Mouse (Mus musculus) intestine, embryonic 16.5 days (tissue): ENCODE measurements around the gene Mogat2. TPM values are rescaled to one million over a fixed set of nuclear protein-coding genes. Genes with fewer than 3 reads are reported as not detected.

Experiments used
- ATAC-seq: fragments of 200-750 bp; cut with Nextera tagmentation; 2 replicates; pipeline ENCODE4 v1.8.0; 2017; ENCODE audit warnings: moderate TSS enrichment, moderate library complexity
- H3K27ac ChIP-seq: fragments of 300-500 bp; sonication (generic); 2 replicates; pipeline ENCODE4 v1.5.1; 2014; ENCODE audit warnings: mild to moderate bottlenecking, low read length
- H3K27me3 ChIP-seq: fragments of 300-500 bp; sonication (generic); replicated peaks from 2 replicates; pipeline ENCODE4 v1.6.1; 2014; ENCODE audit warnings: low read length, control low read depth, mixed read lengths; ENCODE audit not compliant: control insufficient read depth, insufficient read depth
- H3K36me3 ChIP-seq: fragments of 300-500 bp; sonication (generic); 2 replicates; pipeline ENCODE4 v1.6.1; 2014; ENCODE audit warnings: low read length, control low read depth; ENCODE audit not compliant: control insufficient read depth, insufficient read depth
- H3K4me1 ChIP-seq: fragments of 300-500 bp; sonication (generic); 2 replicates; pipeline ENCODE4 v1.6.1; 2014; ENCODE audit warnings: low read length, control low read depth, mixed read lengths; ENCODE audit not compliant: control insufficient read depth, insufficient read depth
- H3K4me2 ChIP-seq: fragments of 300-500 bp; sonication (generic); 2 replicates; pipeline ENCODE4 v1.6.1; 2014; ENCODE audit warnings: low read depth, low read length, control low read depth
- H3K4me3 ChIP-seq: fragments of 300-500 bp; sonication (generic); 2 replicates; pipeline ENCODE4 v1.5.1; 2014; ENCODE audit warnings: mild to moderate bottlenecking, low read length
- H3K9ac ChIP-seq: fragments of 300-500 bp; sonication (generic); 2 replicates; pipeline ENCODE4 v1.6.1; 2014; ENCODE audit warnings: low read depth, low read length
- H3K9me3 ChIP-seq: fragments of 300-500 bp; sonication (generic); 2 replicates; pipeline ENCODE4 v1.6.1; 2016; ENCODE audit warnings: low read length, control low read depth; ENCODE audit not compliant: control insufficient read depth
- WGBS: fragments of 180-500 bp; shearing (Covaris S2); extraction: QIAGEN DNeasy Blood & Tissue Kit; methylation state at CpG from one replicate; pipeline ENCODE4 v1.1.7; 2014; 5-methylcytosine and 5-hydroxymethylcytosine counted together
- polyA plus RNA-seq: library from polyadenylated mRNA; unstranded; fragments of >200 nt; fragmentation: Nextera tagmentation; extraction: Ambion mirVana; gene quantifications from 2 replicates; pipeline ENCODE4 v1.2.1, GENCODE M21; 2015

The Mogat2 gene
- polyA plus RNA-seq, 1 experiment from 2014 or later: 234 TPM

DNA sequence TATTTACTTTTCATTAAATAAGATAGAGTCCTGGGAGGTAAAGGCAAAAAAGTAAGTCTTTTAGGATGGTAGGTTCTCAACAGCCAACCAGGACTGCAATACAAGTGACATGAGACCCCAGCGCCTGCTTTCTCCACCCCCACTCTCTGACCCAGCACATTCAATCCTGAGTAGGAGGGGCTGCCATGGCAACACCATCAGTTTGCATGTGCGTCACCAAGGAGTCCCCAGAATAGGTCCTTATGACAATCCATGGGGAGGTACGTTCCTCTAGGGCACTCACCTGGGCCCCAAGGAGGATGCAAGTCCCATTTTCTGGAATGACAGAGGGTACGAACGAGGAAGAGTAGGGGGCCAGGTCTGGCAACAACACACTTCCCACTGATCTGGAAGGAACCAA is 61.0 kb downstream of the Mogat2 start:
- WGBS: 89% methylated on average over 5 of the region's 5 CpGs

DNA sequence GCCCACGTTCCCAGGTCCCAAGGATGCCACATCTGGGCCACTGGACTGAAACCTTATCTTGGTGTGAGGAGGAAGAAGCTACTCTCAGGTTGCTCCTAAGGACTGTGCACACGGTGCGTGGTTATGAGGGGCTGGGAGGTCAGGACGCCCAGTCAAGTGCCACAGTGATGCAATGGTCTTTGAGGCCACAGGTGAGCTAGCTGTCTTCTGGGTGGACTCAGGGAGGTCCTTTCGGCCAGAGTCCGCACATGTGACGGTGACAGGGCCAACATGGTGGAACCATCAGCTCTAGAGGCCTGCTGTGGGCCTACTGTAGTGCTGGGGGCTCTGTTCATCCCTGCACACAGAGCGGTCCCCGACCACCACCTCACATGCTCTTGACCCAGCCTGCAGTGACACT is 62.8 kb downstream of the Mogat2 start:
- Histone ChIP-seq H3K27me3 (no peaks in the 10 kb centered on the region), H3K9ac (0 out of 2 replicates have a peak overlapping the region, but pooled peaks have one; percentile 10), H3K4me1 (peaks cover 46% of the 10 kb centered on the region), H3K36me3 (no peaks in the 10 kb centered on the region), H3K9me3 (no peaks in the 10 kb centered on the region), H3K4me3 (no peak overlapping the region), H3K4me2 (peak overlapping the region; percentile 22; the same call in 1 of the 2 replicates), H3K27ac (peak overlapping the region; percentile 80)
- 87% methylated on average over 9 of the region's 9 CpGs for WGBS
- peak; percentile 5; the same call in 1 of the 2 replicates for ATAC-seq

More for the DNA sequence above, 61.0 kb downstream of the Mogat2 start:
- no peak overlapping the region for H3K4me2 ChIP-seq
- H3K9me3 ChIP-seq: no peaks in the 10 kb centered on the region
- no peak overlapping the region for H3K27ac ChIP-seq
- H3K4me1 ChIP-seq: peaks cover 42% of the 10 kb centered on the region
- no peaks in the 10 kb centered on the region for H3K36me3 ChIP-seq
- 0 out of 2 replicates have a peak overlapping the region, but pooled peaks have one; percentile 42 for H3K9ac ChIP-seq
- ATAC-seq: no peak
- H3K4me3 ChIP-seq: no peak overlapping the region
- H3K27me3 ChIP-seq: no peaks in the 10 kb centered on the region

DNA sequence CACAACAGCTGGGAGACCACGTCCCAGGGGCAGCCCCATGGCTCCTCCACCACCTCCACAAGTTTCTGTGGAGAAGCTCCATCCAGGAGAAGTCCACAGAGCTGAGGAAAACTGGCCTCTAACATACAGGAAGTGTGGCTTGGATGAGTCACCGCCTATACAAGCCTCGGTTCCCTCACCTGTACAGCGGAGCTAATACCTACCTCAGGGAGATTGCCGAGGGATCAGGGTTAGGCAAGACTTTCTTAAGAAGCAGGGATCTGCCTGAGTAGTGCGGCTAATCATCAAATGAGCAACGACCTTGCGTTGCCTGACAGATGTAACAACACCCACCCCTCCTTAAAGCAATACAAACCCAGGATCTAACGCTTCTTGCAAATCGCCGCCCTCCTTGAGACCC is 63.3 kb downstream of the Mogat2 start:
- Histone ChIP-seq H3K4me3 (no peak overlapping the region), H3K27me3 (no peaks in the 10 kb centered on the region), H3K4me1 (peaks cover 46% of the 10 kb centered on the region), H3K27ac (peak overlapping the region; percentile 80), H3K9ac (0 out of 2 replicates have a peak overlapping the region, but pooled peaks have one; percentile 43), H3K4me2 (peak overlapping the region; percentile 22; the same call in 1 of the 2 replicates), H3K36me3 (no peaks in the 10 kb centered on the region), H3K9me3 (no peaks in the 10 kb centered on the region)
- WGBS: 57% methylated on average over 11 of the region's 11 CpGs
- peak; percentile 52 for ATAC-seq

DNA sequence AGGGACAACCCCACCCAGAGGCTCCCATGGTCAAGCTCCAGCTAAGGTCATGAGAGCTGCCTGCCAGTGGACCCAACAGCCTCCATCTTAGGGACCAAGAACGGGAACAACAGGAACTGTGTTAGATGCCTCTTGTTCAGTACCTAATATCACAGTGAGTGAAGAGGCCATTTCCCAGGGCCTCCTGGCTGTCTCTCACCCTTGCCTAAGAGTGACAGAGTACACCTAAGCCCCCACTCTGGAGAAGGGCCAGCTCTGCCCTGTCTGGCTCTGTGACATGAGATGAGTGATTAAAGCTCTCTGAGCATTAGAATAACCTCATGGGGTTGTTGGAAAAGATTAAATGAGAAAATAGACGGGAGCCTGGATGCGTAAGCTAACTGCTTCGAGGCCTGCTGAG is 64.4 kb downstream of the Mogat2 start:
- Histone ChIP-seq H3K27ac (no peak overlapping the region), H3K4me2 (no peak overlapping the region)

DNA sequence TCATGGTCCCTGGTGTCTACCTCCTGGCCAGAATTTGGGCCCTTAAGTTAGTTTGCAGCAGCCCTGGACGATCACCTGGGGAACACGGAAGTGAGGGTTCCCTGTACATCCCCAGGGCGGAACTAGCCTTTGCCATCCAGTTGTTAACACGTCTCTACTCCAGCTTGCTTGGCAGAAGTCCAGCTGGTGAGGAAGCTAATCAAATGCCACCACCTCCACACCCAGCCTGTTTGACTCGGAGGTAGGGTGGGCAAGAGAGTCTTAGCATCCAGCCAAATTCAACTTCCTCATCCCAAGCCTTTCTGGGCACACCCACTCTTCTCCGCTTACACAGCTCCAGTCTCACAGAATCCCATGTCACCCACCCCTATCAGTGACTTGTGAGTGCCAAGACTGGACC is 65.5 kb downstream of the Mogat2 start:
- no peak for ATAC-seq
- no peak overlapping the region for H3K27ac ChIP-seq
- H3K4me3 ChIP-seq: no peak overlapping the region
- no peaks in the 10 kb centered on the region for H3K27me3 ChIP-seq
- H3K4me2 ChIP-seq: no peak overlapping the region
- peak overlapping the region; percentile 21; the same call in 1 of the 2 replicates for H3K9ac ChIP-seq
- peaks cover 52% of the 10 kb centered on the region for H3K4me1 ChIP-seq
- no peaks in the 10 kb centered on the region for H3K9me3 ChIP-seq
- H3K36me3 ChIP-seq: no peaks in the 10 kb centered on the region; the same call in 1 of the 2 replicates
- 67% methylated on average over 6 of the region's 6 CpGs for WGBS

More for the DNA sequence above, 64.4 kb downstream of the Mogat2 start:
- H3K9me3 ChIP-seq: no peaks in the 10 kb centered on the region
- H3K4me3 ChIP-seq: no peak overlapping the region
- no peaks in the 10 kb centered on the region for H3K27me3 ChIP-seq
- peaks cover 47% of the 10 kb centered on the region for H3K4me1 ChIP-seq
- H3K9ac ChIP-seq: no peak overlapping the region
- ATAC-seq: no peak
- H3K36me3 ChIP-seq: no peaks in the 10 kb centered on the region; the same call in 1 of the 2 replicates
- 90% methylated on average over 4 of the region's 4 CpGs for WGBS

DNA sequence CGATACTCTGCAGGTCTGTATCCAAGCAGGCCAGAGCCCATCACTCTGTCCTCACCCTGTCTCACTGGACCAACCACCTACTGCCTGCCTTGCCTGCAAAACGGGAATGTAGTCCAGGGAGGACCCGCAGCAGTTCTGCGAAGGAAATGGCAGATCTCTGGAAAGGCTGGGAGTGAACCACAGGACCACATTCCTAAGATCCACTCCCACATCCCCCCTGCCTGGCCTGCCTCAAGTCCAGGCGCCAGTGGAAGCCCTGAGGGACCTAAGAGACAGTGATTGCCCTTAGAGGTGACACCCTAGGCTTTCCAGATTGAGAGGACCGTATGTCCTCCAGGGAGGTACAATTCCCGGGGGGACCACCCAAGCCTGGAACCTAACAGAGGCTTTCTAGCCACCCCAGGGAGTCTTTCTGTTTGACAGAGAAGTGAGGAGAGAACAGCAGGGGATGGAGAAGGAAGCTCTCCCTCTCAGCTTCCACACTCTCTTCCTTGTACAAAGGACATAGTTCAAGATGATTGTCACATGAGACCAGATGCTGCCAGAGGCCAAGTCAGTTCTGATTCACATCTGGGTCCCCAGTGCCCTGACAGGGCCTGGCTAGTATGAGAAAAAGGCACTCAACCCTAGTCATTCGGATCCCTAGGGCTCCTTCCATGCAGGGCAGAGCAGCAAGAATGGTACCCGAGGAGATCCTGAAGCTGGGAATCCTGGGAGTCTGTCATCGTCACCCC is 66.5 kb downstream of the Mogat2 start:
- Histone ChIP-seq H3K27me3 (no peaks in the 10 kb centered on the region), H3K9ac (peak overlapping the region; percentile 21; the same call in 1 of the 2 replicates), H3K4me1 (peaks cover 57% of the 10 kb centered on the region), H3K4me3 (no peak overlapping the region), H3K4me2 (no peak overlapping the region), H3K27ac (peak overlapping the region; percentile 41), H3K9me3 (no peaks in the 10 kb centered on the region), H3K36me3 (no peaks in the 10 kb centered on the region; the same call in 1 of the 2 replicates)
- 60% methylated on average over 10 of the region's 10 CpGs for WGBS
- no peak for ATAC-seq

DNA sequence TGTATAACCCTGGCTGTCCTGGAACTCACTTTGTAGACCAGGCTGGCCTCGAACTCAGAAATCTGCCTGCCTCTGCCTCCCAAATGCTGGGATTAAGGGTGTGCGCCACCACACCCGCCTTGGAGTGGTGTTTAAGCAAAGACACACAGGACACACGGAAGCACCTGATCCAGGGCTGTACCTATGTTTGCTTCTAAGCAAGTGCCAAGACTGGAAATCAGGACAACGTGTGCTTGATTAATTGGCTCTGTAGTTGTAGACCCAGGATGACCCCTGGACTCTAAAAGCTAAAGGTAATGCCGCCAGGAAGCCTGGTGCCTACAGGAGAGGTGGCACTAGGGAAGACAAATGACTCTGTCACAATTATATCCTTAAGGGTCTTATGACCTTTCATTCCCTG is 67.9 kb downstream of the Mogat2 start:
- no peaks in the 10 kb centered on the region for H3K27me3 ChIP-seq
- H3K27ac ChIP-seq: no peak overlapping the region
- WGBS: 84% methylated on average over 6 of the region's 6 CpGs
- H3K4me1 ChIP-seq: peaks cover 59% of the 10 kb centered on the region
- no peak overlapping the region for H3K4me3 ChIP-seq
- no peaks in the 10 kb centered on the region; the same call in 1 of the 2 replicates for H3K36me3 ChIP-seq
- no peak for ATAC-seq
- no peak overlapping the region for H3K9ac ChIP-seq
- H3K9me3 ChIP-seq: no peaks in the 10 kb centered on the region
- H3K4me2 ChIP-seq: no peak overlapping the region

DNA sequence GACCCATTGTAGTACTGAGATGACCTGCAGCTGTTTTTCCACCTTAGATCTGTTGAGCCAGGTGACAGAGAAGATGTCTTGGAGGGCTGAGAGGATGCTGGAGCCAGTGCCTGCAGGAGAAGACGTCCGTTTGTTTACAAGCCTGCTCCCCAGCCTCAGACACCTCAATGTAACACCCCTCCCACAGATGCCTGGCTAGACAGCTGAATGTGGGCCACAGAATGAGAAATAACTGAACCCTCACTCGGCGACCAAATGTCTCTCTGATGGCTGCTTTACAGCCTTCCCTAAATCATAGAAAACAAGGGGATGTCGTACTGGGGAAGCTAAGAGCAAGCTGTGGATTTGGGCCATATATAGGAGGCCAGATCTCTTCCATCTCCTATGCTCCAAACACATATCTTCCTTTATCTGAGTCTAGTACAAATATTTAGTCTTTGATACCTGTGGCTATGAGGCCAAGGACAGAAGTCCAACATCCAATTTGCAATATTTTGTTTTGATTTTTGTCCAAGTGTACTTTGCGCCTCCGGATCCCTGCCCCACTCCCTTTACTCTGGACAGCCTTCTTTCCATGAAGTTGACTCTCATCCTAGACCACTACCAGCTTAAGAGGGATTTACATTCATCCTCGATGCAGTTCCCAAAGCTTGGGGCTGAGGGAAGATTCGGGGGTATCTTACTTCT is 68.6 kb downstream of the Mogat2 start:
- no peaks in the 10 kb centered on the region for H3K27me3 ChIP-seq
- no peak overlapping the region for H3K4me2 ChIP-seq
- H3K4me3 ChIP-seq: no peak overlapping the region
- H3K27ac ChIP-seq: no peak overlapping the region
- no peaks in the 10 kb centered on the region for H3K9me3 ChIP-seq
- no peak for ATAC-seq
- H3K4me1 ChIP-seq: peaks cover 59% of the 10 kb centered on the region
- 70% methylated on average over 9 of the region's 9 CpGs for WGBS
- no peaks in the 10 kb centered on the region; the same call in 1 of the 2 replicates for H3K36me3 ChIP-seq
- no peak overlapping the region for H3K9ac ChIP-seq
